Mouse (Mus musculus): ENCODE results near the gene Atg101. TPM values are rescaled to one million over a fixed set of nuclear protein-coding genes. Genes with fewer than 3 reads are reported as not detected.
A peak's percentile ranks its signal among the peaks of the same experiment; 100 is the strongest.

The Atg101 gene
- total RNA-seq (2012; rRNA removed): 75.5 and 90.3 TPM in 2 replicates
- polyA plus RNA-seq (2012; ENCODE audit: insufficient read depth in 1 of 2, insufficient read length in 2 of 2, low read depth in 1 of 2, low replicate concordance in 2 of 2, missing spikeins in 1 of 2): 10 to 100 TPM in 1 of 2 experiments, not detected in 1; 75.2 TPM

DNA sequence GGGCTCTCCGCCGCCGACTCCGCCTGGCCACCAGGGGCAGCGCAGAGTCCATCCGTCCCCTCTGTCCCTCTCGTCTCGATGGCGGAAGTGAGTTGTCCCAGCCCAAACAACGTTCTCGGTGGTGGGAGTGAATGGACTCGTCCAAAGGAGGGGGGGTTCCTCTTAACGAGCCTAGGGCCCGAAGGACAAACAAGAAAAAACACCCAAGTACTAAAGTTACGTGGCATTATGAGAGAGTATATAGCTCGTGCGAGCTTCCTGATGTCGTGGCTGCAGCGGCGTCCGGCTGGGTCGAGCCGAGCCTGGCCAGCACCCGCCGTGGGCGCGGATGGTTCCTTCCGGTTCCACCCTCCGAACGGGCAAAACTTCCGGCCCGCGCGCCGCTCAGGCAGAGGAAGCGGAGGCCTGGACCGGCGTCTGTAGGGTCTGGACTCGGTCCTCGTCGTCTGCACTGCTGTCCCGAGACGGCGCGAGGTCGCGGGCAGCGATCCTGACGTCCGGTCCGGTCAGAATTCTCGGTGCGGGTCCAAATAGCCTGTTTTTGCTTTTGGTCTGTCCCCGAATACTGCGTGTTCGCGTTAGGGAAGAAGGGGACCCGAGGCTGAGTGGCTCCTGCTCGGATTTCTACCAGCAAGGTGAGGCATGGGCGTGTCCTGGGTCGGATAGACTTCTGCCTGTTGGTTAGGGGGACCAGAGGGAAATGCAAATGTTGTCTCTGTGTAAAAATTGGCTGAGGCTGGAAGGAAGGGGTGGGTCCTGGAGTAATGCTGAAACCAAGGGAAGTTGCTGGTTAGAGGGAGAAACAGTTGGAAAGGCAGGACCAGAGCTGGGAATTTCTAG, at the start of gene Atg101:
Gene Atg101, plus strand, starts transcription at position 362 of the 840 bp plus-strand sequence.
- H3K9me3 ChIP-seq (replicated peaks; ENCODE audit: insufficient read depth, low read length): no peaks in the 10 kb centered on the region
- H3K4me1 ChIP-seq (ENCODE audit: control insufficient read depth in 1 of 2, insufficient read depth in 2 of 2, low read length in 2 of 2): peaks cover 3 to 20% of the 10 kb centered on the region in 2 experiments; a peak in 3 of 4 replicates
- H3K4me3 ChIP-seq (ENCODE audit: control insufficient read depth in 1 of 2, insufficient read depth in 1 of 2, low read depth in 2 of 2, low read length in 2 of 2): peak within 1 kb of the TSS; percentile 81 to 96
- TF ChIP-seq MAFK (IDR thresholded peaks at IDR 0.05; ENCODE audit: borderline replicate concordance, low read depth, low read length) (no peak), ZMIZ1 (IDR thresholded peaks at IDR 0.05; ENCODE audit: low read depth, low read length) (0 out of 2 replicates have a peak, but pooled peaks have one; percentile 48), SMC3 (IDR thresholded peaks at IDR 0.05; ENCODE audit: low read depth, low read length) (peak; percentile 52; the same call in 1 of the 2 replicates), JUND (IDR thresholded peaks at IDR 0.05; ENCODE audit: low read depth, low read length) (no peak), POLR2AphosphoS2 (IDR thresholded peaks at IDR 0.05; ENCODE audit: low read length) (peak; percentile 83; the same call in 1 of the 2 replicates), RCOR1 (IDR thresholded peaks at IDR 0.05; ENCODE audit: low read depth, low read length) (no peak), POLR2A (IDR thresholded peaks at IDR 0.05; ENCODE audit: control insufficient read depth in 1 of 2, insufficient read depth in 1 of 2, low read depth in 1 of 2, low read length in 2 of 2, poor library complexity in 1 of 2) (peak; percentile 92 to 95), POLR2AphosphoS5 (IDR thresholded peaks at IDR 0.05; ENCODE audit: borderline replicate concordance, low read depth, low read length) (no peak), EP300 (IDR thresholded peaks at IDR 0.05; ENCODE audit: low read depth in 1 of 2, low read length in 2 of 2) (peak in 1 of 2 experiments; percentile 65; a peak in 2 of 4 replicates), GABPA (IDR thresholded peaks at IDR 0.05; ENCODE audit: low read depth, low read length) (peak; percentile 96; the same call in 1 of the 2 replicates), USF1 (IDR thresholded peaks at IDR 0.05; ENCODE audit: low read depth, low read length) (no peak), ZC3H11A (IDR thresholded peaks at IDR 0.05; ENCODE audit: low read depth, low read length) (no peak), KAT2A (conservative IDR thresholded peaks at IDR 0.05; ENCODE audit: low read depth, low read length) (peak; percentile 90), ZKSCAN1 (IDR thresholded peaks at IDR 0.05; ENCODE audit: low read depth, low read length) (no peak), TAL1 (IDR thresholded peaks at IDR 0.05; ENCODE audit: low read length) (no peak), MYB (IDR thresholded peaks at IDR 0.05; ENCODE audit: low read depth, low read length) (peak; percentile 77), BHLHE40 (IDR thresholded peaks at IDR 0.05; ENCODE audit: borderline replicate concordance, low read depth, low read length) (peak; percentile 75), MAZ (IDR thresholded peaks at IDR 0.05; ENCODE audit: low read depth, low read length) (peak; percentile 99; the same call in 1 of the 2 replicates), NELFE (IDR thresholded peaks at IDR 0.05; ENCODE audit: low read depth, low read length) (peak; percentile 75), SIN3A (IDR thresholded peaks at IDR 0.05; ENCODE audit: low read length) (peak; percentile 97), UBTF (IDR thresholded peaks at IDR 0.05; ENCODE audit: borderline replicate concordance, insufficient read depth, low read depth, low read length) (no peak), TCF12 (IDR thresholded peaks at IDR 0.05; ENCODE audit: low read depth, low read length) (peak; percentile 70), MYC (IDR thresholded peaks at IDR 0.05; ENCODE audit: low read depth, low read length) (peak; percentile 68; the same call in 1 of the 2 replicates), TBP (IDR thresholded peaks at IDR 0.05; ENCODE audit: low read depth, low read length) (peak; percentile 38; the same call in 1 of the 2 replicates), NRF1 (IDR thresholded peaks at IDR 0.05; ENCODE audit: insufficient read depth, low read depth, low read length, poor library complexity, severe bottlenecking) (no peak), MXI1 (IDR thresholded peaks at IDR 0.05; ENCODE audit: low read depth, low read length) (peak; percentile 87), MAX (IDR thresholded peaks at IDR 0.05; ENCODE audit: low read length) (peak; percentile 72), ZNF384 (IDR thresholded peaks at IDR 0.05; ENCODE audit: low read depth, low read length) (peak; percentile 52; the same call in 1 of the 2 replicates), CHD2 (IDR thresholded peaks at IDR 0.05; ENCODE audit: low read length) (no peak), RAD21 (IDR thresholded peaks at IDR 0.05; ENCODE audit: low read depth, low read length) (no peak; the same call in 1 of the 2 replicates), ETS1 (IDR thresholded peaks at IDR 0.05; ENCODE audit: low read depth, low read length) (peak; percentile 79), MEF2A (IDR thresholded peaks at IDR 0.05; ENCODE audit: extremely low read depth, insufficient replicate concordance, low read depth, low read length, poor library complexity, severe bottlenecking) (peak; percentile 57; the same call in 1 of the 2 replicates), USF2 (IDR thresholded peaks at IDR 0.05; ENCODE audit: borderline replicate concordance in 1 of 2, insufficient read depth in 1 of 2, low read depth in 1 of 2, low read length in 2 of 2) (no peak), ELF1 (IDR thresholded peaks at IDR 0.05; ENCODE audit: low read depth, low read length) (peak; percentile 88)

More for the DNA sequence above, at the start of gene Atg101:
- Histone ChIP-seq H3K27ac (ENCODE audit: control insufficient read depth, low read depth, low read length) (peak within 1 kb of the TSS; percentile 83), H3K27me3 (ENCODE audit: control insufficient read depth in 1 of 2, insufficient read depth in 2 of 2, low read length in 2 of 2) (no peaks in the 10 kb centered on the region), H3K36me3 (ENCODE audit: control insufficient read depth in 1 of 2, insufficient read depth in 2 of 2, low read length in 2 of 2) (peaks cover 0 to 14% of the 10 kb centered on the region in 2 experiments), H3K9ac (ENCODE audit: control insufficient read depth, low read depth, low read length, poor library complexity, severe bottlenecking) (peak within 1 kb of the TSS; percentile 95), H3K79me2 (ENCODE audit: control insufficient read depth, insufficient read depth, low read length, poor library complexity) (peaks cover 13% of the 10 kb centered on the region)
- peak; percentile 97 for DNase-seq (ENCODE audit: low read depth, low spot score)

Data from MEL (cell line).